Mouse (Mus musculus) embryonic fibroblast, embryonic 13.5 days (primary cell): ENCODE results near the gene Gm45716. TPM values are rescaled to one million over a fixed set of nuclear protein-coding genes. Genes with fewer than 3 reads are reported as not detected.
A peak's percentile ranks its signal among the peaks of the same experiment; 100 is the strongest.

ENCODE experiments used
- H3K27ac ChIP-seq: 2 replicates; pipeline ENCODE4 v1.5.1; 2012; ENCODE audit warnings: low read length, control low read depth, inconsistent platforms; ENCODE audit not compliant: insufficient read depth
- H3K4me1 ChIP-seq: 2 replicates; pipeline ENCODE4 v1.6.1; 2011; ENCODE audit warnings: low read length; ENCODE audit not compliant: control insufficient read depth, insufficient read depth
- H3K4me3 ChIP-seq: 2 replicates; pipeline ENCODE4 v1.5.1; 2011; ENCODE audit warnings: mild to moderate bottlenecking, control low read depth, low read length; ENCODE audit not compliant: insufficient read depth
- CTCF ChIP-seq: IDR thresholded peaks from 2 replicates; pipeline ENCODE4 v1.5.1; 2011; ENCODE audit warnings: mild to moderate bottlenecking, control low read depth, low read length, moderate library complexity, borderline replicate concordance; ENCODE audit not compliant: insufficient read depth
- POLR2A ChIP-seq: IDR thresholded peaks from 2 replicates; pipeline ENCODE4 v1.6.1; 2011; ENCODE audit warnings: low read depth, mild to moderate bottlenecking, control low read depth, low read length, moderate library complexity
- polyA plus RNA-seq: library from polyadenylated mRNA; stranded (reverse); fragments of >200 nt; gene quantifications from 2 replicates; pipeline ENCODE4 v1.2.4, GENCODE M21; 2011; ENCODE audit warnings: low read depth; ENCODE audit not compliant: missing spikeins, insufficient read length

Gm45716 gene
- polyA plus RNA-seq, 1 experiment, result 0.68 TPM

DNA sequence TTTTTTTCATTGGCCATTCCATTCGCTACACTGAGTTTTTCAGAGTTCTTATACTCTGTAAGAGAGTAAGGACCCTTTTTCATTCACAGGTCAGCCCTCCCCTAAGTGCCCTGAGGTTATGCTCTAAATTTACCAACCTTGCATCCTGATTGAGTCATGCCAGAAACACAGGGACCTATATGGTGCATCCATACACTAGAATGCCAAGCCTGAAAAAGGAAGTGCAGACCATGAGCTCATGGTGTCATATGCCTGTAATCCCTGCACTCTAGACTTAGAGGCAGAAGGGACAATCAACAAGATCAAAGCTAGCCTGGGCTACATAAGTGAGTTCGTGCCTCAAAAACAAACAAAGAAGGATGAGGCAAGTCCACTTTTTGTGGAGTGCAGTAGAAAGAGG, 13.3 kb downstream of the Gm45716 start:
- H3K4me1 ChIP-seq, result peaks cover 6% of the 10 kb centered on the region; the same call in 1 of the 2 replicates
- no peak overlapping the region for H3K4me3 ChIP-seq
- no peak for TF ChIP-seq POLR2A
- TF ChIP-seq CTCF, result no peak
- H3K27ac ChIP-seq, result no peak overlapping the region

DNA sequence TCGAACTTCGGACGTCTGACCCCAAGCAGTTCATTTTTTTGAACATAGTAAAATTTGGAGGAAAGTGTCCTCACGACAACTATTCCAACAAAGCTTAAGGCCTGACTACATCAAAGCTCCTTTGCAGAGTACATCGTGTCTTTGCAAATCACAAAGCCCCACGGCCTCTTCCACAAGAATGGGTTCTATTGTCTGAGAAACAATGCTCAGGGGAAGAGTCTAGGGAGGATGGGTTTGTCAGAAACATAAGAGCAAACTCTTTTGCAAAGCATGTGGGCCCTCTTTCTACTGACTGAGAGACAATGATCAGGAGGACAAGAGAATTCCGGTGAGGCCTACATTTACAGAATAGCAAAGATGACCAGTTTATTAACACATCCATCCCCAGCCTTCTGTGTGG, 26.8 kb downstream of the Gm45716 start:
- TF ChIP-seq POLR2A (no peak), CTCF (no peak)
- no peak overlapping the region for H3K4me3 ChIP-seq
- H3K4me1 ChIP-seq, result no peaks in the 10 kb centered on the region
- H3K27ac ChIP-seq, result no peak overlapping the region

DNA sequence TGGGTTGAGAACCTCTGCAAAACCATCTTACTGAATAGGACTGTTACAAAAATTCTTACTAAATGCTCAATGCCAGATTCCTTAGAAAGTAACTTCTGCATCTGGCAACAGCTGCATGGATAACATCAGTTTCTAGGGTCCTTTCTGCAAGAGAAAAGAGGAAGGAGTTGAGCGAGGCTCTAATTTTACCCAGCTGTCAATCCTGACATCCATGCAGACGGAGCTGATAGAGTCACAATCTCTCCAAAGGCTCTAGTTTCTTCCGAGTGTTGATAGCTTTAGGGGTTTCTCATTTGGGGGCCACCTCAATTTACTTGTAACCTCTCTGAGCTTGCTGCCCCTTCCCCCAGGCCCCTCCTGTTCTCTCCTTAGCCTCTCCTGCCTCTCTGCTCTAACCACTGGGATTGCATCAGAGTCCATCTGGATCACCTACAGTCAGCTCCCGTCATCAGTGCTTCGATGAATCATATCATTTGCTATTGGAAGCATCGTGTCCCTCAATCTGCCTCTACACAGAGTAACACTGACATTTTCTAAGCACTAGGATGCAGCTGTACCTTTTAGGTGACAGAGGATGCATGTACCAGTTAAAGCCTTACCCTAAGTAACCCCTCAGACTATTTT, 32.7 kb downstream of the Gm45716 start:
- TF ChIP-seq POLR2A (no peak), CTCF (no peak)
- H3K27ac ChIP-seq, result no peak overlapping the region
- H3K4me3 ChIP-seq, result no peak overlapping the region
- H3K4me1 ChIP-seq, result peaks cover 6% of the 10 kb centered on the region

- no peak overlapping the region for H3K4me3 ChIP-seq
- H3K4me1 ChIP-seq, result peaks cover 6% of the 10 kb centered on the region
- no peak overlapping the region for H3K27ac ChIP-seq
- TF ChIP-seq CTCF (no peak), POLR2A (no peak)
These were observed 33.3 kb downstream of the Gm45716 start for GRCm38 (mm10) chr11:90220750-90221149.

DNA sequence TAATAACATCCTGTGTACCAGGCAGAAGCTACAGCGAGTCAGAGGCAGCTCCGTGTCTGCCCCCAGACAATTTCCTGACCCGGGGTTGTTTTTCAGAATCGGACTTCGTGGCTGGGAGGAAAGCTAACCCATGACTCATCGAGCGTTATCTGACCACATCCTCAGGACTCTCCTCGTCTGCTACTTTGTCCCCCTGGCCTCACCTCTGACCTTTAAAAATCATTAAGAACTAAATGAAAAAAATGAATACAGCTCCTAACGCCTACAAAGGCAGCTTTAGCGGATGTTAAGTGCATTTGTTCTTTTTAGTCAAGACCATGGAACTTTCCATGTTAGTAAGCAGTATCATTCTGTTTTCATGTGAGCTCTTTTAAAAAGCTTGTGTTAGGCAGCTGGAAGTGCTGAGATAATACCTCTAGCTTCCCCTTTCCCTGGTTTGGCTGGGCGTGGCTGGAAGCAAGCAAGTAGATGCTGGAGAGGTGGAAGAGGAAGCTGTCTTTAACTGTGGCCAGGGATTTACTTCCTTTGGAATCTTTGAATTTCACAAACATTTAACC, 37.5 kb downstream of the Gm45716 start:
- TF ChIP-seq POLR2A (no peak), CTCF (no peak)

GRCm38 (mm10) chr11:90227000-90227922, 39.8 kb downstream of the Gm45716 start:
- no peak for TF ChIP-seq POLR2A
- no peak for TF ChIP-seq CTCF
- Histone ChIP-seq H3K4me1 (peaks cover 12% of the 10 kb centered on the region), H3K4me3 (no peak overlapping the region), H3K27ac (no peak overlapping the region)

More for the DNA sequence above, 37.5 kb downstream of the Gm45716 start:
- Histone ChIP-seq H3K4me1 (peaks cover 14% of the 10 kb centered on the region), H3K27ac (no peak overlapping the region; the same call in 1 of the 2 replicates), H3K4me3 (no peak overlapping the region)

DNA sequence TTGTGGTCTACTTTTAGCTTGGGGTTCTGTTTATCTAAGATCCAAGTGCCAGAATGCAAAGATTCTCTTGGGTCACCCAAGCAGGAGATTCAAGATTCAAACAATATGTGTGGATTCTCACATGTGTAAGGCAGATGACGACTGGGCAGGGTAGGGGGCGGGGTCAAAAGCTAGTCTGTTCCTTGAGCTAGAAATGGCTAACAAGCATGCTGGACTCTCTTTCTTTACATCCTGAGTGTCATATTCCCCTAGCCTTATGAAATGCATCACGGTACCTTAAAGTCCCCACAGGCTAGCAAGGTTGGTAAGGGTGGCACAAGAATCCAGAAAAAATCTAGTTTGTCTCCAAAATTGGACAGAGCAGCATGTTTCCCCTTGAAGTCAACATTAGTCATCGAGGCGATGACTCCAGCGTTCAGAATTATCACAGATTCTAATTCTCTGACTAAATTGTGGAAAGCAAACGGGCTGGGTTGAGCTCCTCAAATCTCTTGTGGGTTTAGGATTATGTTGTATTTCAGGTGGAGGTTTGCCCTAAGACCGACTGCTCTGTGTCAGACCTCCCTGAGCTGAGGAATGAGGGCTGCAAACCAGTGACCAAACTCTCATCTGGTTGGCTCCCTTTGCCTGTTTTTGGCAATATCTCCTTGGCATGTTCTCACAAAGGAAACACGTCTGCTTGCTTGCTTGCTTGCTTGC, 40.9 kb downstream of the Gm45716 start:
- no peak overlapping the region for H3K4me3 ChIP-seq
- TF ChIP-seq POLR2A (no peak), CTCF (no peak)
- H3K27ac ChIP-seq, result peak overlapping the region; percentile 59; the same call in 1 of the 2 replicates
- H3K4me1 ChIP-seq, result peaks cover 16% of the 10 kb centered on the region

GRCm38 (mm10) chr11:90229800-90230199, 42.3 kb downstream of the Gm45716 start:
- no peak overlapping the region for H3K27ac ChIP-seq
- TF ChIP-seq CTCF (no peak), POLR2A (no peak)

GRCm38 (mm10) chr11:90230671-90231070, 43.2 kb downstream of the Gm45716 start:
- no peak for TF ChIP-seq CTCF
- no peak for TF ChIP-seq POLR2A
- Histone ChIP-seq H3K4me1 (peaks cover 13% of the 10 kb centered on the region), H3K4me3 (no peak overlapping the region), H3K27ac (no peak overlapping the region)

More at GRCm38 (mm10) chr11:90229800-90230199, 42.3 kb downstream of the Gm45716 start:
- Histone ChIP-seq H3K4me1 (peaks cover 13% of the 10 kb centered on the region), H3K4me3 (no peak overlapping the region)

- TF ChIP-seq CTCF (no peak), POLR2A (no peak)
These were observed 44.1 kb downstream of the Gm45716 start for GRCm38 (mm10) chr11:90231631-90232030.

More at GRCm38 (mm10) chr11:90231631-90232030, 44.1 kb downstream of the Gm45716 start:
- Histone ChIP-seq H3K4me1 (peaks cover 13% of the 10 kb centered on the region), H3K27ac (no peak overlapping the region), H3K4me3 (no peak overlapping the region)
